Mouse (Mus musculus): Measurements from ENCODE around the gene Klhl3. TPM values are rescaled to one million over a fixed set of nuclear protein-coding genes. Genes with fewer than 3 reads are reported as not detected.

Gene Klhl3
- polyA plus RNA-seq, 1 experiment from 2014 or later = 3.2 TPM

GRCm38 (mm10) chr13:58131692-58132091 lies 18.3 kb upstream of the Klhl3 start:
- DNase-seq (ENCODE audit: low spot score) = no peak
- Histone ChIP-seq H3K36me3 (peaks cover 9% of the 10 kb centered on the region), H3K27ac (no peak overlapping the region), H3K9me3 (replicated peaks) (no peaks in the 10 kb centered on the region), H3K4me3 (no peak overlapping the region), H3K27me3 (ENCODE audit: low read depth, poor library complexity, severe bottlenecking) (no peaks in the 10 kb centered on the region), H3K4me1 (peaks cover 12% of the 10 kb centered on the region)
- WGBS = 34% methylated on average over 3 of the region's 3 CpGs

DNA sequence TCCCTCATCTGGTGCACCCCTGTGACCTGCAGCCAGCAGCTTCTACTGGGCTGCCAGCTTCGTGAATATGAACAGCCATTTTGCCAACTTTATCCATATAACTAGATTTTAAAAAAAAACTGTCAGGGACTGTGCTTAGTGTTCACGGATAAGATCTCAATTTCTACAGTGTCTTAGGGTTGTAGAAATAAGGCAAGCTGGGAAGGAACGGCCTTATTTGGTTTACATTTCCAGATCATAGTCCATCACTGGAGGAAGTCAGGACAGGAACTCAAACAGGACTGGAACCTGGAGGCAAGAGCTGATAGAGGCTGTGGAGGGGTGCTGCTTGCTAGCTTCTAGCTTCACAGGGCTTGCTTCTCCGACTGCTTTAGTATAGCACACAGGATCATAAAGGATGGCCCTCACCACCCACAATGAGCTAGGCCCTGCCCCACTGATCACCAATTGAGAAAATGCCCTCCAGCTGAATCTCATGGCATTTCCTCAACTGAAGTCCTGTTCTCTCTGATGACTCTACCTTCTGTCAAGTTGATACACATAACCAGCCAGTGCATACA lies 16.4 kb upstream of the Klhl3 start:
- WGBS = 46% methylated on average over 4 of the region's 4 CpGs
- Histone ChIP-seq H3K36me3 (peaks cover 25% of the 10 kb centered on the region), H3K27ac (peak overlapping the region; percentile 100), H3K4me1 (peaks cover 25% of the 10 kb centered on the region), H3K9me3 (replicated peaks) (no peaks in the 10 kb centered on the region), H3K27me3 (ENCODE audit: low read depth, poor library complexity, severe bottlenecking) (no peaks in the 10 kb centered on the region), H3K4me3 (peak overlapping the region; percentile 97)
- peak; percentile 37 for DNase-seq (ENCODE audit: low spot score)

DNA sequence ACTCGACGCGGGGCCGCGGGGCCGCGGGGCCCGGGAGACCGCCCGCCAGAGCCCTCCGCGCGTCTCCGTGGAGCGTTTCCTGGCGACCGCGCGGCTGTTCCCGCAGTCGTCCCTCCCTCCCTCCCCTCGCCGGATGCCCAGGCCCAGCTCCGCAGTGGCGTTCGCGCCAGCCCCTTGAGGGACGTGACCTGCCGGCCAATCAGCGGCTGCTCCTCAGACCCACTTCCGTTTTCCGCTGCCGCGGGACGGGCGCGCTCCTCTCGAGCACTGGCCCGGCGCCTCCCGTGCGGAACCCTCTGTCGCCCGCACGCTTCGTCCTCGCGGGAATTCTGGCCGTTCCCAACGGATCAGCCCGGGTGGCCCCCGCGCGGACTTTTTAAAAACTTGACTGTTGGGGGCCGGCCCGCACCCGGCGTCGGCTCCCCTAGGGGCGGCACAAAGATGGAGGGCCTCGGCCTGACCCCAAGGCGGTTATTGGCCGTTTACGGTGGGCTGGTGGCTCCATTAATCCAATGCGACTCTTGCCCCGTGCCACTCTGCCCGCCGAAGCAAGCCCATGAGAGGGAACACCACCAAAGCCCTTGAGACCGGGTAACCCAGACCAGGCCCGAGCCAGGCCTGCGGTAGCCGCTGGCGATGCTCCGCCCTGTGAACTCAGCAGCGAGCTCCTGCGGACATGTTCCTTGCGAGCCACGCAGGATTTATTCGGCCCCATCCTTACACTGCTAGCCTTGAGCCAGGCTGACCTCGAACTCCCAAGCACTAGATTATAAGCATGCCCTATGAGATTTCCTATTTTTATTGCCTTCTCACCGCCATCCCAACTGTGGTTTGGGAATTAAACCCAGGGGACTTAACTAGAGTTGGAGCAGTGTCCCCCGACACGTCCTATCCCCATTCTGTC lies 15.6 kb upstream of the Klhl3 start:
- H3K27me3 ChIP-seq (ENCODE audit: low read depth, poor library complexity, severe bottlenecking) = no peaks in the 10 kb centered on the region
- peak; percentile 96 for DNase-seq (ENCODE audit: low spot score)
- under 1% methylated on average over 83 of the region's 83 CpGs for WGBS

GRCm38 (mm10) chr13:58128396-58128767 lies 15.0 kb upstream of the Klhl3 start, which contains the start of gene Hnrnpa0:
TSS of gene Hnrnpa0 (minus strand) at chr13:58128556.
- Histone ChIP-seq H3K9me3 (replicated peaks) (no peaks in the 10 kb centered on the region), H3K36me3 (peaks cover 27% of the 10 kb centered on the region)

More for the DNA sequence above, 15.6 kb upstream of the Klhl3 start:
- Histone ChIP-seq H3K4me1 (peaks cover 25% of the 10 kb centered on the region), H3K9me3 (replicated peaks) (no peaks in the 10 kb centered on the region), H3K4me3 (peak overlapping the region; percentile 97), H3K27ac (peak overlapping the region; percentile 100), H3K36me3 (peaks cover 27% of the 10 kb centered on the region)

GRCm38 (mm10) chr13:58127766-58128361 lies 14.5 kb upstream of the Klhl3 start:
- peaks cover 25% of the 10 kb centered on the region for H3K4me1 ChIP-seq
- WGBS = under 1% methylated on average over 81 of the region's 81 CpGs
- H3K9me3 ChIP-seq (replicated peaks) = no peaks in the 10 kb centered on the region
- peak; percentile 81 for DNase-seq (ENCODE audit: low spot score)
- peaks cover 27% of the 10 kb centered on the region for H3K36me3 ChIP-seq
- peak overlapping the region; percentile 100 for H3K27ac ChIP-seq
- no peaks in the 10 kb centered on the region for H3K27me3 ChIP-seq (ENCODE audit: low read depth, poor library complexity, severe bottlenecking)
- peak overlapping the region; percentile 97 for H3K4me3 ChIP-seq

More at GRCm38 (mm10) chr13:58128396-58128767, 15.0 kb upstream of the Klhl3 start, which contains the start of gene Hnrnpa0:
- H3K27me3 ChIP-seq (ENCODE audit: low read depth, poor library complexity, severe bottlenecking) = no peaks in the 10 kb centered on the region
- peaks cover 25% of the 10 kb centered on the region for H3K4me1 ChIP-seq
- under 1% methylated on average over 62 of the region's 62 CpGs for WGBS
- H3K4me3 ChIP-seq = peak within 1 kb of the TSS; percentile 97
- peak within 1 kb of the TSS; percentile 100 for H3K27ac ChIP-seq
- peak; percentile 97 for DNase-seq (ENCODE audit: low spot score)

DNA sequence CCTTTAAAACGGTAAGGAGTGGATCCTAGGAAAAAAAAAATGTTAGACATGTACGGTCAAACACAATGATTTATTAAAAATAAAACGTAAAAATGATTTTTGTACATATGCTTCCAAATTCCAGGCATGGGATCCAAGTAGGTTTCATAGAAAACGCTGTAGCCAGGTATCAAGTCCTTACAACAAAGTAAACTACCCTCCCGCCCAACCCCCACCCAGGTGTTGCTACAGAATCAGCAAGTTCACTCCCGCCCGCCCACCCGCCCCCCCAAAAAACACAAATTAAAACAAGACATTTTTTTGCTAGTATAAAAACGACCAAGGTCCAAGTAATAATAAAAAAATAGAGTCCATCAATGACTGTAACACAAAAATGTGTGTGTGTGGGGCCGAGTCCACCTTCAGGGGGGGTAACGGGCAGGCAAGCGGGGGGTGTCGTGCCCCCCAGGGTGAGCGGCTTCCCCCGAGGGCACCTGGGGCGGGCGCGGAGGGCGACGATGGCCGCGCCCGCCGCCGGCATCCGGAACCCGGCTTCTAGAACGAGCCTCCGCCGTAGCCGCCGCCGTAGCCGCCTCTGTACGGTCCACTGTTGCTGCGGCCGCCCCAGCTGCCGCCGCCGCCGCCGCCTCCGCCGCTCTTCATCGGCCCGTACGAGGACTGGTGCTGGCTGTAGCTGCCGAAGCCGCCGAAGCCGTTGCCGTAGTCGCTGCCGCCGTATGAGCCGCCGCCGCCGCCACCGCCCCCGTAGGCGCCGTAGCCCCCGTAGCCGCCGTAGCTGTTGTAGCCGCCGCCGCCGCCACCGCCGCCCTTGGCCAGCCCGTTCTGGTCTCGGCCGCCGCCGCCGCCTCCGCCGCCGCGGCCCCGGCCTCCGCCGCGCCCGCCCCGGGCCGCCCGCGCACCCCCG lies 13.7 kb upstream of the Klhl3 start:
- Histone ChIP-seq H3K36me3 (peaks cover 27% of the 10 kb centered on the region), H3K27me3 (ENCODE audit: low read depth, poor library complexity, severe bottlenecking) (no peaks in the 10 kb centered on the region), H3K4me3 (peak overlapping the region; percentile 97), H3K9me3 (replicated peaks) (no peaks in the 10 kb centered on the region), H3K27ac (peak overlapping the region; percentile 100), H3K4me1 (peaks cover 25% of the 10 kb centered on the region)
- 3% methylated on average over 92 of the region's 92 CpGs for WGBS
- DNase-seq (ENCODE audit: low spot score) = no peak

GRCm38 (mm10) chr13:58126126-58126525 lies 12.7 kb upstream of the Klhl3 start:
- Histone ChIP-seq H3K4me3 (peak overlapping the region; percentile 97), H3K9me3 (replicated peaks) (no peaks in the 10 kb centered on the region), H3K27me3 (ENCODE audit: low read depth, poor library complexity, severe bottlenecking) (no peaks in the 10 kb centered on the region), H3K27ac (peak overlapping the region; percentile 100), H3K36me3 (peaks cover 27% of the 10 kb centered on the region), H3K4me1 (peaks cover 25% of the 10 kb centered on the region)
- DNase-seq (ENCODE audit: low spot score) = no peak
- 41% methylated on average over 7 of the region's 7 CpGs for WGBS

DNA sequence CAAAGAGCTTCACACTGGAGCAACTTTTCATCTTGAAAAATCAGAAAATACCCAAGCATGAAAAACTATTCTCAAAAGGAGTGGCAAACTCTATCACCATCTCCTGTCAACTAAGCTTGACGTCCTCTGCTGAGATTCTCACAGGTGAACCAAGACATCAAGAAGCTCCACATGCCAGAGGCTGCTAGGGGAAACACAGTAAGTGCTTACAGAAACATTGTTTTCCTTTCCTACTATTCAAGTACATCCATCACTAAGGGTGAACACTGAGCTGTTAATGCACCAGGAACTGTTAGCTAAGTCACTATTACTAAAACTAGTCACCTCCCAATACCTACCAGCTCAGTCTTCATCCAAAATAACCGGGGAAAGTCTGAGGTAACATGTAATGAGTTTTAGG lies 11.6 kb upstream of the Klhl3 start:
- peaks cover 23% of the 10 kb centered on the region for H3K4me1 ChIP-seq
- H3K36me3 ChIP-seq = peaks cover 27% of the 10 kb centered on the region
- no peak overlapping the region for H3K27ac ChIP-seq
- 71% methylated on average over 2 of the region's 2 CpGs for WGBS
- no peak for DNase-seq (ENCODE audit: low spot score)
- no peak overlapping the region for H3K4me3 ChIP-seq
- no peaks in the 10 kb centered on the region for H3K27me3 ChIP-seq (ENCODE audit: low read depth, poor library complexity, severe bottlenecking)
- H3K9me3 ChIP-seq (replicated peaks) = no peaks in the 10 kb centered on the region

GRCm38 (mm10) chr13:58124278-58124677 lies 10.9 kb upstream of the Klhl3 start:
- Histone ChIP-seq H3K27ac (no peak overlapping the region), H3K36me3 (peaks cover 27% of the 10 kb centered on the region), H3K27me3 (ENCODE audit: low read depth, poor library complexity, severe bottlenecking) (no peaks in the 10 kb centered on the region), H3K9me3 (replicated peaks) (no peaks in the 10 kb centered on the region), H3K4me3 (no peak overlapping the region), H3K4me1 (peaks cover 17% of the 10 kb centered on the region)
- no peak for DNase-seq (ENCODE audit: low spot score)
- WGBS = 82% methylated on average over 3 of the region's 3 CpGs

- Histone ChIP-seq H3K9me3 (replicated peaks) (no peaks in the 10 kb centered on the region), H3K27ac (no peak overlapping the region), H3K36me3 (peaks cover 27% of the 10 kb centered on the region), H3K4me3 (no peak overlapping the region), H3K27me3 (ENCODE audit: low read depth, poor library complexity, severe bottlenecking) (no peaks in the 10 kb centered on the region), H3K4me1 (peaks cover 13% of the 10 kb centered on the region)
- no peak for DNase-seq (ENCODE audit: low spot score)
- 80% methylated on average over 8 of the region's 8 CpGs for WGBS
Measured at GRCm38 (mm10) chr13:58123381-58123780, 10.0 kb upstream of the Klhl3 start.

DNA sequence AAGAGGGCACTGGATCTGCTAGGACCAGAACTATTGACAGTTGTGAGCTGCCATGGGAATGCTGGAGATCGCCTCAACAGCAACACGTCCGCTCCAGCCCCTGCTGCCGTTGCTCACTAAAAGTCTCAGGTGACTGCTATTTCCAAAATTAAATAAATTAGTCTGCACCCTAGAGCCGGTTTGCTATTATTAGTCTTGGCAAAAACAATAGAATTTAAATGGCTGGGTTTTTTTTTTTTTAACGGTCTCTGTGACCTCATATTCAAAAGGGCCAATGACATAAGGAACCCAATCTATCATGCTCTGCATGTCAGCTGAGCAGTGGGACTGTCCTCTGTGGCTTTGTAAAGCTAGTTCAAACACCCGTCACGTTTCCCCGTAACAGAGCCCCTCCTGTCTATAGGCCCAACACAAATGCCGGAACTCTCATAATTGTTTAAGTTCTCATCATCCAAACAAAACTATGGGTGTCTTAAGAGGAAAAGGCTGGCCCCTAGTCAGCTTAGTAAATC lies 9.4 kb upstream of the Klhl3 start:
- Histone ChIP-seq H3K4me1 (peaks cover 13% of the 10 kb centered on the region), H3K4me3 (no peak overlapping the region), H3K27me3 (ENCODE audit: low read depth, poor library complexity, severe bottlenecking) (no peaks in the 10 kb centered on the region), H3K9me3 (replicated peaks) (no peaks in the 10 kb centered on the region), H3K36me3 (peaks cover 27% of the 10 kb centered on the region), H3K27ac (no peak overlapping the region)
- no peak for DNase-seq (ENCODE audit: low spot score)
- WGBS = 81% methylated on average over 10 of the region's 10 CpGs
